Mouse (Mus musculus) E14TG2a.4 (cell line): Measurements from ENCODE around the gene Cntnap5a.

Experiments used
- CTCF ChIP-seq: conservative IDR thresholded peaks from 2 replicates; pipeline ENCODE4 v1.5.1; 2014; ENCODE audit warnings: low read length
- NANOG ChIP-seq: IDR thresholded peaks from 2 replicates; pipeline ENCODE4 v1.6.1; 2014; ENCODE audit warnings: borderline replicate concordance, low read length, mixed read lengths
- POU5F1 ChIP-seq: IDR thresholded peaks from 2 replicates; pipeline ENCODE4 v1.6.1; 2014; ENCODE audit warnings: low read length, borderline replicate concordance

DNA sequence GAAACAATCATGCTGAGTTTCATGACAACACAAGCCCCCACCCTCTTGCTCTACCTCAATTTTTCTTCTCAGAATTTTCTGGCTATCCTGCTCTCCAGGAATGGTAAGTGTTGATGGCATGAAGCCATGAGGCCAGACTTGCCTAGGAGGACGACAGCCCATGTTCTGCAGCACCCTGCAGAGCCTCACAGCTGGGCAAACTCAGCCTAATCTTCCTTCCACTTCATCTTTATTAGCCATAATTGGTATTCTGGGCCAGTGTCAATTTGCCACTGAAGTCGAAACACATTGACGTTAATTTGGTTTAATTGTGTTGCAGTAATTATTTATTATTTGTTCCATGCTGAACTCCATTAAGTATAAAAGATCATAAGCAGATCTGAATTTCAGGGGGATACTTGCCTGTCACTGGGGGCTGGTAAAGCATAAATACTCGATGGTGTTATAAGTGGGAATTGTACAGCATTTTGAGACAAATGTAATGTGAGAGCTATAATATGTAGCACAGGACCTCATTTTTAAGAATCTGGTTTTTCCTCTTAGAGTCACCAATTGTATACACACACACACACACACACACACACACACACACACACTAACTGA is 770.7 kb downstream of the Cntnap5a start:
- no peak for TF ChIP-seq CTCF
- no peak for TF ChIP-seq POU5F1
- no peak for TF ChIP-seq NANOG
